Comparison of ENCODE assay signal across 23 mouse cellular contexts in the genomic region with DNA sequence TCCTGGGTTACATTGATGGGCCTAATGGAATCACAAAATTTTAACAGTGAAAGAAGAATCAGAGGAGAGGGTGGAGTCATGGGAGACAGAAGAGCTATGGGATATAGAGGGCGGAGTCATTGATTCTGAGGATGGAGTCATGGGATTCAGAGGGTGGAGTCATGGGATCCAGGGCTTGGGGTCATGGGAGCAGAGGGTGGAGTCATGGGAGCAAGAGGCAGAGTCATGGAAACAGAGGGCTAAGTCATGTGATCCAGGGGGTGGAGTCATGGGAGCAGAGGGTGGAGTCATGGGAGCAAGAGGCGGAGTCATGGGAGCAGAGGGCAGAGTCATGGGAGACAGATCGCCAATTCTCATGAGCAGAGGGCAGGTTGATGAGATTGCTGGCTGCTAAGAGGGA.
"Had no signal": no experiment of that assay in that cellular context is flagged by ENCODE, and none has a peak within 500 bp of the region (broad histone marks: within the 10 kb centered on the region; RNA-seq: fewer than 3 reads in every experiment).

No protein-coding gene starts in this region.

- ATAC-seq: hindbrain, postnatal 0 days; intestine, embryonic 16.5 days; liver, embryonic 12.5 days had no signal

- H3K4me3 ChIP-seq: heart, embryonic 12.5 days; hindbrain, embryonic 13.5 days; hindbrain, embryonic 15.5 days; layer of hippocampus, adult 2 months; limb, embryonic 13.5 days; limb, embryonic 15.5 days; liver, embryonic 12.5 days had no signal

- H3K9ac ChIP-seq: heart, embryonic 12.5 days; hindbrain, embryonic 13.5 days; hindbrain, embryonic 15.5 days; limb, embryonic 13.5 days; limb, embryonic 15.5 days; liver, embryonic 12.5 days; liver, embryonic 14.5 days had no signal

- H3K4me1 ChIP-seq: limb, embryonic 13.5 days; limb, embryonic 15.5 days had no signal

- H3K36me3 ChIP-seq: heart, embryonic 12.5 days; hindbrain, embryonic 13.5 days; hindbrain, embryonic 15.5 days; limb, embryonic 13.5 days; limb, embryonic 15.5 days; liver, embryonic 12.5 days had no signal

- H3K9me3 ChIP-seq: heart, embryonic 12.5 days; hindbrain, embryonic 13.5 days; hindbrain, embryonic 15.5 days; limb, embryonic 13.5 days; limb, embryonic 15.5 days; liver, embryonic 12.5 days had no signal

- H3K27me3 ChIP-seq: heart, embryonic 12.5 days; hindbrain, embryonic 13.5 days; hindbrain, embryonic 15.5 days; limb, embryonic 13.5 days; limb, embryonic 15.5 days; liver, embryonic 12.5 days had no signal

- H3K27ac ChIP-seq: hindbrain, embryonic 13.5 days; hindbrain, embryonic 15.5 days; hindbrain, postnatal 0 days; layer of hippocampus, adult 2 months; limb, embryonic 13.5 days; limb, embryonic 15.5 days; liver, embryonic 12.5 days; liver, embryonic 14.5 days had no signal

- DNase-seq: gastrocnemius, postnatal 14 days; gastrocnemius, postnatal 36 days; heart, adult 18-20 months; heart, postnatal 10 days; kidney, adult 11 months; kidney, adult 2 months; kidney, adult 9 months; kidney, postnatal 10 days; kidney, postnatal 25 days; kidney, postnatal 4 days; layer of hippocampus, adult 9-11 months; layer of hippocampus, postnatal 36 days; left cerebral cortex, postnatal 4 days had no signal
